Mouse (Mus musculus) CD4-positive, CD25-positive, alpha-beta regulatory T cell, adult 2 months (primary cell): Measurements from ENCODE around the gene Gm7942.
"Not testable (repeated sequence)": the region's sequence is repeated elsewhere in the genome, so short reads cannot be mapped to it uniquely, and the experiment has no call there.

Source experiments
- DNase-seq: peaks from one replicate; pipeline ENCODE4 v3.0.0-alpha.2; 2012; ENCODE audit warnings: low read depth, low spot score

Gene Gm7942

GRCm38 (mm10) chr5:95106638-95107037 is at the start of gene Gm7942:
Gene Gm7942 (plus strand): TSS chr5:95106938.
- DNase-seq: not testable (repeated sequence)
